Mouse (Mus musculus): ENCODE measurements around the gene Slc35g1. TPM values are rescaled to one million over a fixed set of nuclear protein-coding genes. Genes with fewer than 3 reads are reported as not detected.
"Not testable (repeated sequence)": the region's sequence is repeated elsewhere in the genome, so short reads cannot be mapped to it uniquely, and the experiment has no call there.

The Slc35g1 gene
- polyA plus RNA-seq, 1 experiment, result 2.8 TPM

DNA sequence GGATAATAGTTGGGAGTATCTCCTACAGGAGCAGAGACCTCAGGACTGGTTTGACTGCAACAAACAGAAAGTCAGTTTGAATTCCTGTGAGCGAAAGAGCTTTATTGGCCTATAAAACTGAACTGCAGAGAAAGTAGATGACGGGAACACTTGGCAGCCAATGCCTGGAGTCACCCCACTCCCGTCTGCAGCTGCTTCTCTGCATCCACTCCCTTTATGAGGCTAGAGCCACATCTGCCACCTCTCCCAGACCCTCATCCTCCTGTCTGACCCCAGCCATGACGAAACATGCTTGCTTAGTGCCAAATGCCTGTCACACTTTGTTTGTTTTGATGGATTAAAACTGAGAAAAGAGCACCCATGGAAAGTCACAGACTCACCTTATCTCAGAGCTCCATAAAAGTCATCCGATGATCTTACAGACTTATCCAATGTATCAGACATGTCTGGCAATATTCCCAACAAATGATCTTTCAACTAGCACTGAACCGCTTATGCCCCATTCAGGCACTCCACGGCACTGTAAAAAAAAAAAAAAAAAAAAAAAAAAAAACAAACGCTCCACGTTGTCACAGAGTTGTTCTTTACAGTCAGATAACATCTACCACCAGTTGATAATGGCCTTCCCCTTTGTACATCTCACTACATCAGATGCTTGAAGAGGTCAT is 37.7 kb upstream of the Slc35g1 start:
- no peak overlapping the region for H3K27ac ChIP-seq (ENCODE audit: insufficient read depth, low read length)

DNA sequence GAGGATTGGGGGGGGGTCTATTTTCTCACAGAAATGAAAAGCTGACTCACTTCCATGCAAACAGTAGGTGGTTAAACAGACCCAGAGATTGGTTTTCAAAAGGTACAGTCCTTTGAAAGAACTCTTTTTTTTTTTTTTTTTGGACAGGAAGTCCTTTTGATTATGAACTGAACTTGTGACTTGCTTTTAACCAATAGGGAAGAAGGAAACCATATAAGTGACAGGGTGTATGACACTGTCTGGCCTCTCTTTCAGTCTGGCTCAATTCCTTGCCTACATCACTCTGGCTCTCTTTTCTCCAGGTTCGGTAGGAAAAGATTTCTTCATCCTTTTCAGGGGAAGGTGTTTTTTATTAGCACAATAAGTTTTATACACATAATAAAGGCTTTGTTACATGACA is 36.5 kb upstream of the Slc35g1 start:
- Histone ChIP-seq H3K4me3 (ENCODE audit: insufficient read depth, low read length) (no peak overlapping the region), H3K27ac (ENCODE audit: insufficient read depth, low read length) (no peak overlapping the region), H3K4me1 (ENCODE audit: control insufficient read depth, insufficient read depth, low read length) (peaks cover 4% of the 10 kb centered on the region; the same call in 1 of the 2 replicates)
- no peak for TF ChIP-seq CTCF (IDR thresholded peaks at IDR 0.05; ENCODE audit: borderline replicate concordance, insufficient read depth, low read length)
- no peak for TF ChIP-seq POLR2A (IDR thresholded peaks at IDR 0.05; ENCODE audit: low read depth, low read length)

More for the DNA sequence above, 37.7 kb upstream of the Slc35g1 start:
- TF ChIP-seq CTCF (IDR thresholded peaks at IDR 0.05; ENCODE audit: borderline replicate concordance, insufficient read depth, low read length) (no peak), POLR2A (IDR thresholded peaks at IDR 0.05; ENCODE audit: low read depth, low read length) (no peak)
- Histone ChIP-seq H3K4me3 (ENCODE audit: insufficient read depth, low read length) (no peak overlapping the region), H3K4me1 (ENCODE audit: control insufficient read depth, insufficient read depth, low read length) (no peaks in the 10 kb centered on the region; the same call in 1 of the 2 replicates)

DNA sequence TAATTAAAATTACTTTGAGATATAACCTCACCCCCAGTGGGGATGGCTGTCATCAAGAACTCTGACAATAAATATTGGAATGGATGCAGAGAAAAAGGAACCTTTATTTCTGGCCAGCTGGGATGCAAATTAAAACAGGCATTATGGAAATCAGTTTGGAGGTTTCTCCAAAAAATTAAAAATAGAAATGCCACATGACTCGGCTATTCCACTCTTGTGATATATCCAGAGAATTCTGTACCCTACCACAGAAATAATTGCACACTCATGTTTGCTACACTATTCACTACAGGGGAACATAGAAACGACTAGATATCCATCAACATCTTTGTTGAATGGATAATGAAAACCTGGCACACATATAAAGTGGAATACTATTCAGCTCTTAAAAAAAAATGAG is 33.9 kb upstream of the Slc35g1 start:
- no peak for TF ChIP-seq POLR2A (IDR thresholded peaks at IDR 0.05; ENCODE audit: low read depth, low read length)
- no peak for TF ChIP-seq CTCF (IDR thresholded peaks at IDR 0.05; ENCODE audit: borderline replicate concordance, insufficient read depth, low read length)
- H3K4me3 ChIP-seq (ENCODE audit: insufficient read depth, low read length), result no peak overlapping the region
- peaks cover 5% of the 10 kb centered on the region; the same call in 1 of the 2 replicates for H3K4me1 ChIP-seq (ENCODE audit: control insufficient read depth, insufficient read depth, low read length)
- no peak overlapping the region for H3K27ac ChIP-seq (ENCODE audit: insufficient read depth, low read length)

DNA sequence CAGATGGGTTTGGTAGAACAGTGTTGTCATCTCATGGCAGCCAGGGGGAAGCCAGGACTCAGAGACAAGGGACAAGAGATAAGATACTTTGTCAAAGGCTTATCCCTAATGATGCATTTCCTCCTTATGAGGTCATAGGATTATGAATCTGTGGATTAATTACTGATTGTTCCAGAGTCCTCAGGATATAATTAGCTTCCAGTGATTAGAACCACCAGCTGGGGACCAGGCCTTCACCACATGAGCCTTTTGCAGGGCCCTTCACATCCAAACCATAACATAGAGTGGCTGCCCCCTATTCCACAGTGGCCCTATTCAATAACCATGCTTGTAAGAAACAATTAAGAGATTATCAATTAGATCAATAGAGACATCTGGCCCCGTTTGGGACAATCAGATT is 32.4 kb upstream of the Slc35g1 start:
- TF ChIP-seq POLR2A (IDR thresholded peaks at IDR 0.05; ENCODE audit: low read depth, low read length) (no peak), CTCF (IDR thresholded peaks at IDR 0.05; ENCODE audit: borderline replicate concordance, insufficient read depth, low read length) (no peak)
- Histone ChIP-seq H3K4me3 (ENCODE audit: insufficient read depth, low read length) (no peak overlapping the region), H3K4me1 (ENCODE audit: control insufficient read depth, insufficient read depth, low read length) (peaks cover 5% of the 10 kb centered on the region; the same call in 1 of the 2 replicates), H3K27ac (ENCODE audit: insufficient read depth, low read length) (no peak overlapping the region)

DNA sequence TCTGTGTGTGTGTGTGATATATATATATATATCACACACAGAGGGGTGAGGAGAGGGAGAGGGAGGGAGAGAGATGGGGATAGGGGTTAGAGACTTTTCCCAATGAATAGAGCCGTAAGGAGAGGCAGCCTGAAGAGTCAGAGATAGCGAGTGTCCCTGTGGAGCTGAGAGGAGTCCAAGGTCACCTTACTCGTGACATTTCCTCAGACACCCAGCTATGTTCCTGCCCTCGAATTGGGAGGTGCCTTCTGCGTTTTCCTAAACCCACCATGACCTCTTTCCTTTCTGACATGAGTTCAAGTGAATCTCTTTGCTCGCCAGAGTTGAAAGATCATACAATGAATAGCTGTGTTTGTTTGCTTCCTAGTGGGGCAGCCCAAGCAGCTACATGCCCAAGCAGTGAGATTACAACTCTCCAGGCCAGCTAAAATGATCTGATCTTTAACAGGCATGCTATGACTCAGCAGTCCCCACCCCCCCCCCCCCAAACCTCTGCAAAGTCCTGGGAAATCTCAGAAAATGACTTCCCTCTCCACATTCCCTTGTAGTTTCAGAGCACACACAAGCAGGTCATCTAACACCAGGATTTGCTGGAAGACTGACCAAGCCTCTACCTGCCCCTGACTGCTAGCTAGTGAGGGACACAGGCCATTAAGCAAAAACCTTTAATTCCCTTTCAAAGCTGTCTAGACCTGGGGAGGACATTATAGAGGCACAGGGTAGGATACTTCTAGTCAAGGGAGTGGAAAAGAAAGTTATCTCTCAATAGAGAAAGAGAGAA is 31.7 kb upstream of the Slc35g1 start:
- H3K4me1 ChIP-seq (ENCODE audit: control insufficient read depth, insufficient read depth, low read length), result peaks cover 5% of the 10 kb centered on the region; the same call in 1 of the 2 replicates
- no peak overlapping the region for H3K27ac ChIP-seq (ENCODE audit: insufficient read depth, low read length)
- TF ChIP-seq CTCF (IDR thresholded peaks at IDR 0.05; ENCODE audit: borderline replicate concordance, insufficient read depth, low read length) (no peak), POLR2A (IDR thresholded peaks at IDR 0.05; ENCODE audit: low read depth, low read length) (no peak)
- no peak overlapping the region for H3K4me3 ChIP-seq (ENCODE audit: insufficient read depth, low read length)

DNA sequence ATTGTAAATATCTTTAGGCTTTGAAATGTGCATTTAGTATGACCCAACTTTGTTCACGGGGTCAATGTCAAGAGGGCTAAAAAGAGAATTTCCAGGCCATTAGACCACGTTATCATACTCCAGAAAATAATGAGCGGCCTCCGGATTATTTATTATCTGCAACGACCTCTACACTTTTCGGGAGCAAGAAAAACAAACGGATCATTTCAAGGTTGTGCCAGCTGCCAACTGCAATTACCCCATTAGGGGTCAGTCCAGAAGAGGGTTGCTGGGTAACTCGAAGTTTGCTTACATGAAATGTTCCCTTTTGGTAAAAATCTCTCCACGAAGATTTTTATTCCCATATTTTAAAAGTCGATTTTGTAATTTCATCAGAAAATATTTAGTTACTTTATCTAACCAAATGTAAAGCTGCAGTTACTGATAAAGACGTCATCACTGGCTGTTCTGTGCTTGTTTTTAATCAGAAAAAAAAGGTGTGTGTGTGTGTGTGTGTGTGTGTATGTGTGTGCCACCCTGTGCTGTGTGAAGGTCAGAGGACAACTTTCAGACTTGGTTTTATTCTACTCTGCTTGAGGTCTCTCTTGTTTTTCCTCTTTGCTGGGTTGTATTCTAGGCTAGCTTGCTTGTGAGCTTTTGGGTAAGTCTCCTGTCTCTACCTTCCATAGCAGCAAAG is 30.7 kb upstream of the Slc35g1 start:
- Histone ChIP-seq H3K4me3 (ENCODE audit: insufficient read depth, low read length) (no peak overlapping the region), H3K4me1 (ENCODE audit: control insufficient read depth, insufficient read depth, low read length) (peaks cover 5% of the 10 kb centered on the region; the same call in 1 of the 2 replicates), H3K27ac (ENCODE audit: insufficient read depth, low read length) (no peak overlapping the region)
- TF ChIP-seq CTCF (IDR thresholded peaks at IDR 0.05; ENCODE audit: borderline replicate concordance, insufficient read depth, low read length) (no peak), POLR2A (IDR thresholded peaks at IDR 0.05; ENCODE audit: low read depth, low read length) (no peak)

DNA sequence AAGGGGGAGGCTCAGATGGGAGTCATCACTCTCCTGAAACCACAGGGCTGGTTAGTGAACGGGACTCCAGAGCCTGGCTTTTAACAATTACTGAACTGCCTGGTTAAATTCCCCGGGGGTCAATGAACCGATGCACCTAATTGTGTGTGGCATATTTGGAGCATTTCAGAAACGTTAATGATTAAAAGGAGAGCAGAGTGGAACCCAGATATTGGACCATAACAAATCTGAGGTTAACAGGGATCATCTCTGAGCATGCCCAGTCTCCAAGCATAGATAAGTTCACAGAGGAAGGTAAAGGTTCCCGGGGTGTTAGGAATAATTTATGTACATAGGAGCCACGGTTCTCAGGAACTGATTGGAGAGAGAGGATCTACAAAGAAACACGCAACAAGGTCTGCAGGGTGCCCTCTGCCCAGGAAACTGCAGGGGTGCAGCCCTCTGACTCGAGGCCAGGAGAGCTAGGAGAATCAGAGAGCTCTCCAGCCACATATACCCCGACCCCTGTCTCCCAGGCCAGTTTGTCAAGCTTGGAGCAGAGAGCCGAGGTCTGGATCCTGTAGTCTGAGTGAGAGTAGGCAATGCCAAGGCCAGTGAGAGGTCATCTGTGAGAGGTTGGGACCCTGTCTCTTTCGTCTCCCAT is 23.2 kb upstream of the Slc35g1 start:
- TF ChIP-seq CTCF (IDR thresholded peaks at IDR 0.05; ENCODE audit: borderline replicate concordance, insufficient read depth, low read length), result no peak
- TF ChIP-seq POLR2A (IDR thresholded peaks at IDR 0.05; ENCODE audit: low read depth, low read length), result no peak
- Histone ChIP-seq H3K27ac (ENCODE audit: insufficient read depth, low read length) (no peak overlapping the region), H3K4me3 (ENCODE audit: insufficient read depth, low read length) (no peak overlapping the region), H3K4me1 (ENCODE audit: control insufficient read depth, insufficient read depth, low read length) (no peaks in the 10 kb centered on the region)

DNA sequence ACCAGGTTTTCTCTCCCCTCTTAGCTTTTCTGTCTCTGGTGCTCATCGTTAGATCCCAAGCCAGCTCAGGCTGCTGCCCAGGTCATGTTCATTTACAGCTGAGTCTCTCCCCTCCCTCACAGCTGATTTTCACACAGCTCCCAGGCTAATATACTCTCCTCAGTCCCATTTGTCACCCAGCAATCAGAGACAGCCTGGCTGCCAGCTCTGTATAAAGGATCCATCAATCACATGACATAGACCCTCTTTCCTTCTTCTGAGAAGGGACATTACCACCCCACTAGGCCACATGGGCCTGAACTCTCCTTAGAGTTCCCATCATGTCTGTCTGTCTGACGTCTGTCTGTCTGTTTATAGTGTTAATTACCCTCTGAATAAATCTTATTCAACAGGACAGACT is 22.4 kb upstream of the Slc35g1 start:
- Histone ChIP-seq H3K27ac (ENCODE audit: insufficient read depth, low read length) (no peak overlapping the region), H3K4me3 (ENCODE audit: insufficient read depth, low read length) (no peak overlapping the region), H3K4me1 (ENCODE audit: control insufficient read depth, insufficient read depth, low read length) (no peaks in the 10 kb centered on the region)
- TF ChIP-seq CTCF (IDR thresholded peaks at IDR 0.05; ENCODE audit: borderline replicate concordance, insufficient read depth, low read length) (no peak), POLR2A (IDR thresholded peaks at IDR 0.05; ENCODE audit: low read depth, low read length) (no peak)

DNA sequence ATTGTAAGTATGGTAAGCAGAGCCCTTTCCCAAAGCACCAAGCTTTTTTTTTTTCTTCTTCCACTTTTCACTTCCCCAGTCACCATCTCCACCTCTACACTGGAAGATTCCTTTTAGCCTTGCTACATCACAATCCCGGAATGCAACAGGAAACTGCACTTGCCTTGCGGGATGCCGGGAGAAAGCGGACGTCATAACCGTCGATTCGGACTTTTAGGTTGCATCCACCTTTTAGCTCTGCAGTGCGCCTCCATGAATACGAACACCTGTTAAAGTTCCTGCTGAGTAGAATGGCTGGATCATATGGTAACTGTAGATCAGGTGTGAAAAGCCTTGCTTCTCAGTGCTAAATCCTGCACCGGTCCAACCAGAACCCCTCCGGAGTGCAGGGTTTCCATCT is 12.0 kb upstream of the Slc35g1 start:
- no peak overlapping the region for H3K27ac ChIP-seq (ENCODE audit: insufficient read depth, low read length)
- H3K4me3 ChIP-seq (ENCODE audit: insufficient read depth, low read length), result no peak overlapping the region
- no peaks in the 10 kb centered on the region for H3K4me1 ChIP-seq (ENCODE audit: control insufficient read depth, insufficient read depth, low read length)
- TF ChIP-seq CTCF (IDR thresholded peaks at IDR 0.05; ENCODE audit: borderline replicate concordance, insufficient read depth, low read length) (no peak), POLR2A (IDR thresholded peaks at IDR 0.05; ENCODE audit: low read depth, low read length) (no peak)

DNA sequence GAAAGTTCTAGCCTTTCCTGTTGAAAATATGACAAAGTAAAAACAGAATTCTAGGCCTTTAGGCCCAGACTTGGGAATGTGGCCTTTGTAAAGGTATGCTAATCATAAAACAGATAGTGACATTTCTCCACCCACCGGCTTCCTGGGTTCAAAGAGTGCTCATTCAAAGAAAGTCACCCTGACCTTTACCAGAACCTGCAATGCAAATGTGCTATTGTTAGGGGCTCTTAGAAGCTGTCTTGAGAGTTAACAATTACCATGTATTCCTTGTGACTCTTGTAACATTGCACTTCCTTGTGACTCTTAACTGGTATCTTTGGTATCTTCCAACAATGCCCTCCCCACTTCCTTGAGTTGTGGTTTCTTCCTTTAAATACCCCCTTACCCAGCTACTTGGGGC is 8.8 kb upstream of the Slc35g1 start:
- H3K4me1 ChIP-seq (ENCODE audit: control insufficient read depth, insufficient read depth, low read length); H3K4me3 ChIP-seq (ENCODE audit: insufficient read depth, low read length); H3K27ac ChIP-seq (ENCODE audit: insufficient read depth, low read length): not testable (repeated sequence)

All from embryonic fibroblast, embryonic 13.5 days (primary cell).